Mouse (Mus musculus) CH12.LX (cell line): ENCODE results near the gene Zfp280d.

Source experiments
- CTCF ChIP-seq, 2 experiments: IDR thresholded peaks in 1 of 2; conservative IDR thresholded peaks in 1 of 2; 2 replicates each; pipeline ENCODE4 v1.5.1; 2011 to 2012; ENCODE audit warnings: low read depth in 2 of 2, low read length in 2 of 2, improper control_type of control experiment in 1 of 2, inconsistent platforms in 1 of 2, mild to moderate bottlenecking in 1 of 2, moderate library complexity in 1 of 2
- EP300 ChIP-seq: IDR thresholded peaks from 2 replicates; pipeline ENCODE4 v1.6.1; 2011; ENCODE audit warnings: low read length, improper control_type of control experiment
- ETS1 ChIP-seq: conservative IDR thresholded peaks from 2 replicates; pipeline ENCODE4 v1.6.1; 2012; ENCODE audit warnings: low read depth, mild to moderate bottlenecking, inconsistent platforms, low read length, improper control_type of control experiment, moderate library complexity
- HCFC1 ChIP-seq: IDR thresholded peaks from 2 replicates; pipeline ENCODE4 v1.6.1; 2012; ENCODE audit warnings: low read depth, mild to moderate bottlenecking, inconsistent platforms, low read length, improper control_type of control experiment
- JUN ChIP-seq: IDR thresholded peaks from 2 replicates; pipeline ENCODE4 v1.6.1; 2011; ENCODE audit warnings: low read depth, mild to moderate bottlenecking, low read length, improper control_type of control experiment, moderate library complexity; ENCODE audit not compliant: insufficient read depth
- JUND ChIP-seq: conservative IDR thresholded peaks from 2 replicates; pipeline ENCODE4 v1.6.1; 2011; ENCODE audit warnings: low read depth, low read length, improper control_type of control experiment
- KAT2A ChIP-seq: IDR thresholded peaks from 2 replicates; pipeline ENCODE4 v1.6.1; 2012; ENCODE audit warnings: low read length, improper control_type of control experiment, inconsistent platforms; ENCODE audit not compliant: insufficient replicate concordance
- NELFE ChIP-seq: IDR thresholded peaks from 2 replicates; pipeline ENCODE4 v1.6.1; 2011; ENCODE audit warnings: low read depth, low read length, improper control_type of control experiment
- POLR2A ChIP-seq: IDR thresholded peaks from 2 replicates; pipeline ENCODE4 v1.6.1; 2011; ENCODE audit warnings: low read depth, mild to moderate bottlenecking, improper control_type of control experiment, low read length
- POLR2AphosphoS2 ChIP-seq: IDR thresholded peaks from 2 replicates; pipeline ENCODE4 v1.6.1; 2011; ENCODE audit warnings: low read depth, low read length, improper control_type of control experiment
- UBTF ChIP-seq: IDR thresholded peaks from 2 replicates; pipeline ENCODE4 v1.6.1; 2012; ENCODE audit warnings: low read depth, mild to moderate bottlenecking, inconsistent platforms, low read length, improper control_type of control experiment, moderate library complexity
- USF1 ChIP-seq: IDR thresholded peaks from 2 replicates; pipeline ENCODE4 v1.6.1; 2014; ENCODE audit warnings: low read depth, mild to moderate bottlenecking, inconsistent platforms, low read length, improper control_type of control experiment
- ZKSCAN1 ChIP-seq: IDR thresholded peaks from 2 replicates; pipeline ENCODE4 v1.6.1; 2012; ENCODE audit warnings: low read depth, inconsistent platforms, low read length, improper control_type of control experiment, borderline replicate concordance
- ZMIZ1 ChIP-seq: IDR thresholded peaks from 2 replicates; pipeline ENCODE4 v1.6.1; 2012; ENCODE audit warnings: low read depth, mild to moderate bottlenecking, inconsistent platforms, low read length, improper control_type of control experiment

GRCm38 (mm10) chr9:72400121-72400520 is 125.5 kb downstream of the Zfp280d start:
- TF ChIP-seq POLR2A (no peak), EP300 (no peak), CTCF (conservative IDR thresholded peaks at IDR 0.05 in 1 of 2, IDR thresholded peaks at IDR 0.05 in 1 of 2; ENCODE audit: low read depth in 2 of 2, low read length in 2 of 2) (no peak), HCFC1 (no peak), NELFE (no peak), KAT2A (no peak), USF1 (no peak), ZMIZ1 (no peak), UBTF (no peak), ETS1 (no peak), JUND (no peak), POLR2AphosphoS2 (no peak), ZKSCAN1 (no peak), JUN (no peak)
